Mouse (Mus musculus): ENCODE data around the gene Pknox2.

- TF ChIP-seq CTCF (IDR thresholded peaks at IDR 0.05; ENCODE audit: control insufficient read depth, insufficient read depth, insufficient replicate concordance, low read depth, low read length) = no peak
- TF ChIP-seq POLR2A (IDR thresholded peaks at IDR 0.05; ENCODE audit: control insufficient read depth, low read depth, low read length) = no peak
These were observed 30.3 kb upstream of the Pknox2 start for GRCm38 (mm10) chr9:37177551-37177950.
